Mouse (Mus musculus): ENCODE measurements around the gene Vmn1r49. TPM values are rescaled to one million over a fixed set of nuclear protein-coding genes. Genes with fewer than 3 reads are reported as not detected.
"Not testable (repeated sequence)": the region's sequence is repeated elsewhere in the genome, so short reads cannot be mapped to it uniquely, and the experiment has no call there.

Gene Vmn1r49
- polyA plus RNA-seq (2016; fragmentation: Nextera tagmentation; extraction: Ambion mirVana), result not detected in 2 replicates

DNA sequence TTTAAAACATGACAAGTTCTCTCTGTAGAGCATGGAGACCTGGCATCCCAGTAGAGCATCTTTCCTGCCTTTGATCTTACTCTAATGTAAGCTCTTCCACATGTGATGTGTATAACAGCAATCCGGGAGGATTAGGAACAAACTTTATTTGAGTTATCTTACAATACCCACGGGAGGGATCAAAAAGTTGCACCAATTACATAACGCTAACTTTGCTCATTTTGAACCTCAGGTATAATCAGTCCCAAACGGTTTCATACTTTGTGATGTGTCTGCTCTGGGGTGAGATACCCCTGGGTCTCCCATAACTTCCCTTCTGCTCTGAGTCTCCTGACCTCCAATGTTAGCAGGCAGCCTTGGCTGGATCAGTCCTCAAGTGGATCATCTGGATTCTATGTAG, at the start of gene Vmn1r49:
TSS of gene Vmn1r49 (minus strand) at position 101 of the 400 bp plus-strand sequence.
- Histone ChIP-seq H3K4me3 (no peak within 1 kb of the TSS), H3K27me3 (replicated peaks; ENCODE audit: low read depth, poor library complexity, severe bottlenecking) (no peaks in the 10 kb centered on the region), H3K36me3 (replicated peaks) (no peaks in the 10 kb centered on the region), H3K27ac (replicated peaks) (no peak within 1 kb of the TSS), H3K4me1 (no peaks in the 10 kb centered on the region), H3K9me3 (peaks cover 27% of the 10 kb centered on the region)
- 81% methylated on average over 4 of the region's 4 CpGs for WGBS
- no peak for DNase-seq (ENCODE audit: low spot score)

DNA sequence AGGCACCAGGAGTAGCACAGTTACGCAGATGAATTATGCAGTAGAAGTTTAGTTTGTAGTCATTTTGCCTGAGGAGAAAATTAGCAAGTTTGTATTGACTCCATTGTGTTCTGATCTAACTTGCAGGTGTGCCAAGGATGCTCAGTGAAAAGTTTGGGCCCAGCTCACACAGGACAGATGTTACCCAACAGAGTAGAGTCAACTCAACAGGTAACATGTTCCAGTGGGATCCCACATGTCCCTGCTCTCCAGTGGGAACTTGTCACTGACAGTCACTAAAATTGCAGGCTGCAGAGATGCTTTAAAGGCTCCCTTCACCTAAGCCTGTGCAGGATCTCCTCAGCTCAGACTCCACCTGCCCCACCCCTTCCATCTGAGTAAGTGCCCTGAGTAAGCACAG, 44.0 kb upstream of the Vmn1r49 start, which contains the start of gene Vmn1r51:
TSS of gene Vmn1r51 (plus strand) at position 301 of the 400 bp plus-strand sequence.
- H3K9me3 ChIP-seq, result peaks cover 14% of the 10 kb centered on the region
- H3K4me1 ChIP-seq; H3K27me3 ChIP-seq (replicated peaks; ENCODE audit: low read depth, poor library complexity, severe bottlenecking); H3K27ac ChIP-seq (replicated peaks); H3K36me3 ChIP-seq (replicated peaks); DNase-seq (ENCODE audit: low spot score); H3K4me3 ChIP-seq: not testable (repeated sequence)
- WGBS, result 90% methylated on average over 1 of the region's 1 CpGs

GRCm38 (mm10) chr6:90101130-90101529, 22.8 kb upstream of the Vmn1r49 start, which contains the start of gene Vmn1r50:
Vmn1r50 (plus strand) TSS chr6:90101430.
- WGBS, result 61% methylated on average over 2 of the region's 2 CpGs
- Histone ChIP-seq H3K4me1 (no peaks in the 10 kb centered on the region), H3K4me3 (no peak within 1 kb of the TSS), H3K27me3 (replicated peaks; ENCODE audit: low read depth, poor library complexity, severe bottlenecking) (no peaks in the 10 kb centered on the region), H3K36me3 (replicated peaks) (no peaks in the 10 kb centered on the region), H3K27ac (replicated peaks) (no peak within 1 kb of the TSS), H3K9me3 (0 out of 2 replicates have a peak, but pooled peaks cover 15% of the 10 kb centered on the region)
- no peak for DNase-seq (ENCODE audit: low spot score)

GRCm38 (mm10) chr6:90100566-90100965, 22.3 kb upstream of the Vmn1r49 start:
- Histone ChIP-seq H3K9me3 (peaks cover 21% of the 10 kb centered on the region; the same call in 1 of the 2 replicates), H3K36me3 (replicated peaks) (no peaks in the 10 kb centered on the region), H3K27ac (replicated peaks) (no peak overlapping the region), H3K27me3 (replicated peaks; ENCODE audit: low read depth, poor library complexity, severe bottlenecking) (no peaks in the 10 kb centered on the region), H3K4me3 (no peak overlapping the region), H3K4me1 (no peaks in the 10 kb centered on the region)
- no peak for DNase-seq (ENCODE audit: low spot score)
- 95% methylated on average over 2 of the region's 2 CpGs for WGBS

DNA sequence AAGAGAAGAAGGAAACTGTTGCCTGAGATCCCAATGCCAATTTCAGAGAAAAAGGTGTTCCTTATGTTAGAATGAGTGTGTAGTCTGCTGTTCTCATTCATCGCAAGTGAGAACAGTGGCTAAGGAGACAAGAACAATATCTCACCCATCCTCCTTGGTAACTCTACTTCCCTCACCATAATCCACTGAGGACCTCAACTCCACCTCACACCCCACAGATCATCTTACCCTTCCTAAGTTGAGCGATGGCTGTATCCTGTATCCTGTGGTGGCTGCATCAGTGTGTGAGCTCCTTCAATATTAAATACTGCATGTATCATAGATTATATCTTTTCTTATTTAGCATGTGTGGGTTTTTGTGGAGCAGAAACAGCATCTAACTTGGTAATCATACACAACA, 41.6 kb downstream of the Vmn1r49 start, which contains the start of gene Vmn1r48:
TSS of gene Vmn1r48 (minus strand) at position 101 of the 400 bp plus-strand sequence.
- not testable (repeated sequence) for H3K4me1 ChIP-seq; H3K4me3 ChIP-seq; H3K27me3 ChIP-seq (replicated peaks; ENCODE audit: low read depth, poor library complexity, severe bottlenecking); DNase-seq (ENCODE audit: low spot score); H3K36me3 ChIP-seq (replicated peaks); H3K27ac ChIP-seq (replicated peaks); H3K9me3 ChIP-seq
- WGBS, result no CpG with 5 or more reads among the region's 2 CpGs

Other genes with a start within 250 kb of the Vmn1r49 start
- gene Vmn1r42, start 202.1 kb downstream of the Vmn1r49 start, polyA plus RNA-seq (2016; fragmentation: Nextera tagmentation; extraction: Ambion mirVana), result not detected in 2 replicates
- not detected in 2 replicates for gene Vmn1r43, start 202.1 kb downstream of the Vmn1r49 start, polyA plus RNA-seq (2016; fragmentation: Nextera tagmentation; extraction: Ambion mirVana)
- gene Vmn1r44, start 194.8 kb downstream of the Vmn1r49 start, polyA plus RNA-seq (2016; fragmentation: Nextera tagmentation; extraction: Ambion mirVana), result not detected in 2 replicates
- not detected in 2 replicates for gene Vmn1r45, start 137.9 kb downstream of the Vmn1r49 start, polyA plus RNA-seq (2016; fragmentation: Nextera tagmentation; extraction: Ambion mirVana)
- not detected in 2 replicates for gene Vmn1r46, start 109.2 kb downstream of the Vmn1r49 start, polyA plus RNA-seq (2016; fragmentation: Nextera tagmentation; extraction: Ambion mirVana)
- not detected in 2 replicates for gene Vmn1r47, start 62.4 kb downstream of the Vmn1r49 start, polyA plus RNA-seq (2016; fragmentation: Nextera tagmentation; extraction: Ambion mirVana)
- not detected in 2 replicates for gene Vmn1r48, start 41.7 kb downstream of the Vmn1r49 start, polyA plus RNA-seq (2016; fragmentation: Nextera tagmentation; extraction: Ambion mirVana)
- gene Vmn1r50, start 22.9 kb upstream of the Vmn1r49 start, polyA plus RNA-seq (2016; fragmentation: Nextera tagmentation; extraction: Ambion mirVana), result not detected in 2 replicates
- not detected in 2 replicates for gene Vmn1r51, start 44.1 kb upstream of the Vmn1r49 start, polyA plus RNA-seq (2016; fragmentation: Nextera tagmentation; extraction: Ambion mirVana)
- gene Vmn1r52, start 96.3 kb upstream of the Vmn1r49 start, polyA plus RNA-seq (2016; fragmentation: Nextera tagmentation; extraction: Ambion mirVana), result not detected in 2 replicates
- not detected in 2 replicates for gene V1ra8, start 124.3 kb upstream of the Vmn1r49 start, polyA plus RNA-seq (2016; fragmentation: Nextera tagmentation; extraction: Ambion mirVana)
- gene Vmn1r53, start 145.9 kb upstream of the Vmn1r49 start, polyA plus RNA-seq (2016; fragmentation: Nextera tagmentation; extraction: Ambion mirVana), result not detected in 2 replicates
- gene Vmn1r54, start 167.8 kb upstream of the Vmn1r49 start, polyA plus RNA-seq (2016; fragmentation: Nextera tagmentation; extraction: Ambion mirVana), result not detected in 2 replicates
- not detected in 2 replicates for gene BC048671, start 222.7 kb upstream of the Vmn1r49 start, polyA plus RNA-seq (2016; fragmentation: Nextera tagmentation; extraction: Ambion mirVana)
- 0.09 and 0.11 TPM in 2 replicates for gene Chst13, start 246.7 kb upstream of the Vmn1r49 start, polyA plus RNA-seq (2016; fragmentation: Nextera tagmentation; extraction: Ambion mirVana)